Mouse (Mus musculus): ENCODE results near the gene Prkca.

Gene Prkca

GRCm38 (mm10) chr11:108158046-108158445 is 185.7 kb downstream of the Prkca start:
- no peak for DNase-seq (ENCODE audit: low spot score)

GRCm38 (mm10) chr11:108157074-108157473 is 186.7 kb downstream of the Prkca start:
- no peak for DNase-seq (ENCODE audit: low spot score)

GRCm38 (mm10) chr11:108156107-108156506 is 187.6 kb downstream of the Prkca start:
- DNase-seq (ENCODE audit: low spot score), result no peak

- no peak for DNase-seq (ENCODE audit: low spot score)
Observed at GRCm38 (mm10) chr11:108155088-108155580, 188.6 kb downstream of the Prkca start.

GRCm38 (mm10) chr11:108153997-108154841 is 189.5 kb downstream of the Prkca start:
- DNase-seq (ENCODE audit: low spot score), result no peak

DNA sequence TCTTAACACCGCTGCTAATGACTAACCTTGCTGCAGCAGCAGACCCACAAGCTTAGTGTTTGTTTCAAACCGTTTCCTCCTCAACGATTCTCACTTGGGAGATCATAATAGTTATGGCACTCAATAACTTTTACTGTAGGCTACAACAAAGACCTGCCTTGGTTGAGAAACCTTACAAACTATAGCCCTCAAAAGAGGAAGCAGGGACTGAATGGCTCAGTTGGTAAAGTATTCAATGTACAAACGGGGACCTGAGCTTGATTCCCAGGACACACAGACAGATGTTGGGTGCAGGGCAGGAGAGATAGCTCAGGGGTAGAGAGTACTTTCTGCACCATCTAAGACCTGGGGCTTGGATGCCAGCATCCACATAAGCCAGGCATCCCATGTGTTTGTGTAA is 191.1 kb downstream of the Prkca start:
- no peak for DNase-seq (ENCODE audit: low spot score)

GRCm38 (mm10) chr11:108150410-108150809 is 193.3 kb downstream of the Prkca start:
- no peak for DNase-seq (ENCODE audit: low spot score)

DNA sequence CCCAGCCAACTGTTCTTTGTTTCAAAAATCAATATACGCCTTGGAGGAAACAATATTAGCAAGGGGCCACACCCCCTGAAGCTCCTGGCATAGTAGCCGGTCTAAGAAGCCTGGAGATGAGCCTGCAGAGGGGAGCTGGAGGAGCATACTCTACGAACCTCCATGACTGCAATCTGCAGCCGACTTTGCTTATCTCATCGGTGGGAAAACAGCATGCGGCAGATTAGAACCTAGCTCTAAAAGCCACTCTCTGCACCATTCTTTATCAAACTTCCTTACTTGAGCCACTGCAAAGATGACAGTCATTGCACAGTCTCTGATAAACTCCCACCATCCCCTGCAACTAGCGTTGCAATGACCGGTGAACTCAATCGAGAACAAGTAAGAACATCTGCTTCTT is 194.5 kb downstream of the Prkca start:
- DNase-seq (ENCODE audit: low spot score), result no peak

GRCm38 (mm10) chr11:108148491-108148890 is 195.2 kb downstream of the Prkca start:
- no peak for DNase-seq (ENCODE audit: low spot score)

GRCm38 (mm10) chr11:108145752-108146496 is 197.8 kb downstream of the Prkca start:
- no peak for DNase-seq (ENCODE audit: low spot score)

- no peak for DNase-seq (ENCODE audit: low spot score)
Observed at GRCm38 (mm10) chr11:108145128-108145527, 198.6 kb downstream of the Prkca start.

GRCm38 (mm10) chr11:108143739-108144138 is 200.0 kb downstream of the Prkca start:
- no peak for DNase-seq (ENCODE audit: low spot score)

GRCm38 (mm10) chr11:108140028-108140427 is 203.7 kb downstream of the Prkca start:
- DNase-seq (ENCODE audit: low spot score), result no peak

- no peak for DNase-seq (ENCODE audit: low spot score)
Observed at GRCm38 (mm10) chr11:108136341-108136740, 207.4 kb downstream of the Prkca start.

DNA sequence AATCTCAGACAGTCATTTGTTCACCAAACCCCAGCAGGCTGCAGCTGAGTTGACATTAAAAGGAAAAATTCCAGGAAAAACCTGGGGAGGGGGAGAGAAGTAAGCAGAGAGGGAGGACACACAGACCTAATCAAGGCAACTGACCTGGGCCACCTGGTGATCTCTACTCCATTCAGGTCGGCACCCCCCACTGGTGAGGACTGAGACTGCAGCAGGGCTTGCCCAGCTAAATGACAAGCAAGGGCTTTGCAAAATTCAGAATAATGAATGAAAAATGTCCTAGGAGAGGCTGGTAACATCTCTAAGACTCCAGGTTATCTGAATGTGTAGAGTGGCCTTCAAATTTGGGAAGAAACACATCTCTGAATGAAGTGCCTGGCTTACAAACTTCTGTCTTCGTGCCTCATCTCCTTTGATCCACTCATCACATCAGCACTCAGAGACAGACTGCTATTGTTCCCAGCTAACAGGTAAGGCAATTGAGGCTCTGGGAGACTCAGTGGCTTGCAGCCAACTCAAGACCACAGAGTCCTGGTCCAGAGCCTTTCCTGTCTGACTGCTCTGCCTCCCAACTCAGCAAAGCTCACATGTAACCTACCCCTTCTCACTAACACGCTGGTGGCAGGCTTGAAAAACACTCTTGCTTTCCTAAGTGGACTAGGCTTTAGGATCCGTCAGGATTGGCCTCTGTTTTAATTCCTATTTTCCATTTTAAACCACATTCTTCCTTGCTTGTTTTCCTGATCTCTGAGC is 208.1 kb downstream of the Prkca start:
- DNase-seq (ENCODE audit: low spot score), result no peak

DNA sequence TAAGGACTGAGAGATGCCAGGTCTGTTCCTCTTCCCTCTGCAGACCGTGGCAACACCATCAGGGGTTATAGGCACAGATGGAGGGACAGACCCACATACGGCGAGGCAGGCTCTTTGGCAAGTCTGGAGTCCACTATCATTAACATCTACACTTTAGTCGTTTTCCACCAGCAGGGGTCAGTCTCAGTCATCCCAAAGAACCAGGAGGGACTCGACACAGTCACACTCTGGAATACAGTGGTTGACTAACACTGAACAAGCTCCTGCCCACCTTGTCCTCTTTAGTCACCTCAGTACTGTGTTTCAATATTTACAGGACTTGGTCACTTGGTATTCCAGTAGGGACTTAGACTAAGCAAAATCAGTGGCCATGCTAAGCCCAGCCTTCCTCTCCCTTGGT is 215.1 kb downstream of the Prkca start:
- peak; percentile 52 for DNase-seq (ENCODE audit: low spot score)

- DNase-seq (ENCODE audit: low spot score), result no peak
Observed at GRCm38 (mm10) chr11:108127908-108128307, 215.8 kb downstream of the Prkca start.

DNA sequence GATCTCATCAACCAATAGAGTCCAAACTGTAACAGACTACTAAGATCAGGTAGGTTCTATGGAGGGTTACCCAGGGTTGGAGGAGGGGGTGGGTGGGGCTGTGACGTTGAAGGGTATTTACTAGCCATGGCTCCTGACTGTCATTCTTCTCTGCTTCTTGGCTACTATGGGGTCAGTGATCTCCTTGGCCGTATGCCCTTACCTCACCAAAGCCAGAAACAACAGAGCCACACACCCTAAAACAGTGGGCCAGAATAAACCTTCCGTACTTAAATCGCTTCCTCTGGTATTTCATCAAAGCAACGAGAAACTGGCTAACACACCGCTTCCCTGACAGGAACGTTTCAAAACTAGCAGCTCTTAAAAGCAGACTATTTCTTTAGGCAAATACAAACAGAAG is 221.2 kb downstream of the Prkca start:
- no peak for DNase-seq (ENCODE audit: low spot score)

GRCm38 (mm10) chr11:108120708-108121107 is 223.0 kb downstream of the Prkca start:
- no peak for DNase-seq (ENCODE audit: low spot score)

- DNase-seq (ENCODE audit: low spot score), result no peak
Observed at GRCm38 (mm10) chr11:108119785-108120184, 223.9 kb downstream of the Prkca start.

DNA sequence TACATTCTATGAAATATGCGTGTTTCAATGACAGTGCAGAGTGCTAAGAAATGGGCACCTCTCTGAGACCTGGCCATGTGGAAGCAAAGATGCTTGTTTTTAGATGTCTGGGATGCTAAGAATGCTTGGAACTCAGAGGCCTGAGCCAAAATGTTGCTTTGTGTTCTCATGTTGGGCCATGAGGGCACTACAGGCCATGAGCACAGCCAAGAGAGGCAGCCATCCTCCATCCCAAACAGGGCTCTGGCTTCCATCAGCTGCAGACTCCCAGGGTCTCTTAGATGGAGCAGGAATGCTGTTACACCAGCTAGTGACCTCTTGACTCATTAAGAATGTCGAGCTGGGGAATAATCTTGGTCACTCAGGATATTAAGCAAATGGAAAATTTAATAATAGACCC is 224.9 kb downstream of the Prkca start:
- DNase-seq (ENCODE audit: low spot score), result no peak

- no peak for DNase-seq (ENCODE audit: low spot score)
Observed at GRCm38 (mm10) chr11:108118221-108118620, 225.5 kb downstream of the Prkca start.
